Mouse (Mus musculus) heart, embryonic 12.5 days (tissue): ENCODE measurements around the gene Dnajc1. TPM values are rescaled to one million over a fixed set of nuclear protein-coding genes. Genes with fewer than 3 reads are reported as not detected.

Experiments used
- ATAC-seq: fragments of 200-750 bp; cut with Nextera tagmentation; 2 replicates; pipeline ENCODE4 v1.8.0; 2017; ENCODE audit warnings: moderate TSS enrichment, moderate library complexity; ENCODE audit not compliant: insufficient number of reproducible peaks, low FRiP score
- H3K27ac ChIP-seq: fragments of 300-500 bp; sonication (generic); 2 replicates; pipeline ENCODE4 v1.5.1; 2016; ENCODE audit warnings: mild to moderate bottlenecking, moderate library complexity; ENCODE audit not compliant: poor library complexity, severe bottlenecking
- H3K27me3 ChIP-seq: fragments of 300-500 bp; sonication (generic); replicated peaks from 2 replicates; pipeline ENCODE4 v1.6.1; 2016; ENCODE audit warnings: mild to moderate bottlenecking, moderate library complexity
- H3K36me3 ChIP-seq: fragments of 300-500 bp; sonication (generic); 2 replicates; pipeline ENCODE4 v1.6.1; 2016; ENCODE audit warnings: mild to moderate bottlenecking, moderate library complexity
- H3K4me1 ChIP-seq: fragments of 300-500 bp; sonication (generic); replicated peaks from 2 replicates; pipeline ENCODE4 v1.6.1; 2016; ENCODE audit warnings: mild to moderate bottlenecking
- H3K4me2 ChIP-seq: fragments of 300-500 bp; sonication (generic); 2 replicates; pipeline ENCODE4 v1.6.1; 2016; ENCODE audit warnings: mild to moderate bottlenecking, moderate library complexity
- H3K4me3 ChIP-seq: fragments of 300-500 bp; sonication (generic); 2 replicates; pipeline ENCODE4 v1.5.1; 2016; ENCODE audit warnings: mild to moderate bottlenecking
- H3K9ac ChIP-seq: fragments of 300-500 bp; sonication (generic); 2 replicates; pipeline ENCODE4 v1.6.1; 2016; ENCODE audit warnings: mild to moderate bottlenecking, moderate library complexity
- H3K9me3 ChIP-seq: fragments of 300-500 bp; sonication (generic); replicated peaks from 2 replicates; pipeline ENCODE4 v1.6.1; 2016; ENCODE audit warnings: mild to moderate bottlenecking, moderate library complexity
- WGBS: fragments of 180-500 bp; shearing (Covaris S2); methylation state at CpG from one replicate; pipeline ENCODE4 v1.1.7; 2016; 5-methylcytosine and 5-hydroxymethylcytosine counted together
- polyA plus RNA-seq: library from polyadenylated mRNA; unstranded; fragments of >200 nt; fragmentation: Nextera tagmentation; extraction: Ambion mirVana; gene quantifications from 2 replicates; pipeline ENCODE4 v1.2.1, GENCODE M21; 2016

Gene Dnajc1
- polyA plus RNA-seq, 1 experiment from 2014 or later, result 25.2 TPM

GRCm38 (mm10) chr2:18159426-18159825 is 233.2 kb downstream of the Dnajc1 start:
- no peaks in the 10 kb centered on the region for H3K27me3 ChIP-seq

GRCm38 (mm10) chr2:18156131-18156530 is 236.5 kb downstream of the Dnajc1 start:
- H3K9ac ChIP-seq, result no peak overlapping the region
- H3K27ac ChIP-seq, result no peak overlapping the region
- WGBS, result 93% methylated on average over 3 of the region's 3 CpGs
- H3K36me3 ChIP-seq, result peaks cover 47% of the 10 kb centered on the region
- no peaks in the 10 kb centered on the region for H3K9me3 ChIP-seq
- no peaks in the 10 kb centered on the region for H3K4me1 ChIP-seq
- no peak overlapping the region for H3K4me2 ChIP-seq
- H3K27me3 ChIP-seq, result no peaks in the 10 kb centered on the region
- no peak for ATAC-seq
- no peak overlapping the region for H3K4me3 ChIP-seq

More at GRCm38 (mm10) chr2:18159426-18159825, 233.2 kb downstream of the Dnajc1 start:
- no peak overlapping the region for H3K9ac ChIP-seq
- no peaks in the 10 kb centered on the region for H3K4me1 ChIP-seq
- ATAC-seq, result no peak
- H3K27ac ChIP-seq, result no peak overlapping the region
- no peak overlapping the region for H3K4me2 ChIP-seq
- WGBS, result 85% methylated on average over 3 of the region's 3 CpGs
- H3K9me3 ChIP-seq, result no peaks in the 10 kb centered on the region
- H3K4me3 ChIP-seq, result no peak overlapping the region
- H3K36me3 ChIP-seq, result peaks cover 42% of the 10 kb centered on the region
